Mouse (Mus musculus) thymus, postnatal 4 days (tissue): ENCODE results near the gene Lpcat1.

Experiments used
- DNase-seq: peaks from one replicate; pipeline ENCODE4 v3.0.0; 2021

The Lpcat1 gene

GRCm38 (mm10) chr13:73446943-73447342 lies 20.1 kb upstream of the Lpcat1 start:
- no peak for DNase-seq

DNA sequence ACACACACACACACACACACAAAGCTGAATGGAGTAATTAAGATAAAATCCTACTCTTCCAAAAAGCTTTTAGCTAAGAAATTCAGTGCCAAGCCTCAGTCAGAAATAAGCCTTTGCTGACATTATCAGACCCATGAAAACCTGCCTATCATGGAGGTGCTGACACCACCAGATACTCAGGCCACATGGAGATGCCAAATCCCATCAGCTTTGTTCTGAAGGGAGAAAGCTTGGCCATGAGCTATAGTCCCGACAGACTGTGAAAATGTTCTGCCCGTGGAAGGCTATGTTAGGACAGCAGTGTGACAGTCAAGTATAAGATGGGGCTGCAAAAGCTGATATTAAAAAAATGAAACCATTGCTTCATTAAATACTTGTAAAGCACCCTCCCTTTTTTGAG lies 19.5 kb upstream of the Lpcat1 start:
- no peak for DNase-seq

DNA sequence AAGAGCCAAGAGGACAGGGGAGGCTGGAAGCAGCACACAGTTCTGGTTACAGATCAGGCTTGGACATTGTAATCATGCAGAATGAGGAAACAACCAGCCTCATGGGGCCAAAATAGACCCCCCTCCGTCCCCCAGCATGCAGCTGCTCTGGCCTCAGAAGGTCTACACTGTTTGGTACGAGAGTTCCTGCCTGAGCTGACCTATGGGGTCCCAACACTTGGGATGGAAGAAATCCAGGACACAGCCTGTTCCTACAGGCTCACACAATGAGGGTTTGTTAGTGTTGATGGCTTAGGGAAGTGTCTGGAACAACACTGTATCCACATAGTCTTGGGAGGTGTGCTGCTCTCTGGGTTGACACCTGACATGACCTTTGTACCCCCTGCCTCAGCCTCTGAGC lies 18.8 kb upstream of the Lpcat1 start:
- no peak for DNase-seq

GRCm38 (mm10) chr13:73448723-73449122 lies 18.3 kb upstream of the Lpcat1 start:
- DNase-seq = no peak

- DNase-seq = no peak
Measured at GRCm38 (mm10) chr13:73453503-73454217, 13.3 kb upstream of the Lpcat1 start.

DNA sequence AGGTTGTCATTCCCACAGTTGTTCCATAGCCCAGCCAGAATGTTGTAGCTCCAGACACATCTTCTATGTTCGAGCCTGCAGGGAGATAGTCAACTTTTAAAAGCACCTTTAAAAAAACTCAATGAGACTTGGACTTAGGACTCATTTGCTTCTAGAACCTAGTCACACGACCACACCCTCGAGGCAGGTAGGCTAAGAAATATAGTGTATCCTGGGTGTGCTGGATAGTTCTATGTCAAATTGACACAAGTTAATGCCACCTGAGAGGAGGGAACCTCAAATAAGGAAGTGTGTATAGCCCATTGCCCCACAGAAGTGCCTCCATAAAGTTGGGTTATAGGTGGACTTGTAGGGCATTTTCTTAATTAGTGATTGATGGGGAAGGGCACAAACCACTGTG lies 11.7 kb upstream of the Lpcat1 start:
- no peak for DNase-seq

DNA sequence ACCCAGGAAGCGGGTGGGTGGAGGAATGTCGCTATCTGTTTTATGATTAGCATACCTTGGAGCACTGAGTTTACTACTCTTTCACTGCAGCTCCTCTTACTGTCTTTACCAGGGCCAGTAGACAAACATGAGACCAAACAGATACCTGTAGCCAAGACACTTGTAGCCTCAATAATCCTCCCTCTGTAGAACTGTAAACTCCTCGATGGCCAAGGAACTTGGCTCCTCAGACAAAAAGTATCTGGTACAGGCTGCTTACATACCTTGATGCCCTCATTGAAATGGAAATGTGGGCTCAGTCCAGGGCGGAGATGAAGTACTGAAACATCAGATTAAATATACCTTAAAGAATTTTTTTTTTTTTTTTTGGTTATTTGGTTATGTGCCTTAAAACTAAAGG lies 9.7 kb upstream of the Lpcat1 start:
- DNase-seq = no peak

GRCm38 (mm10) chr13:73457741-73458140 lies 9.3 kb upstream of the Lpcat1 start:
- DNase-seq = no peak

DNA sequence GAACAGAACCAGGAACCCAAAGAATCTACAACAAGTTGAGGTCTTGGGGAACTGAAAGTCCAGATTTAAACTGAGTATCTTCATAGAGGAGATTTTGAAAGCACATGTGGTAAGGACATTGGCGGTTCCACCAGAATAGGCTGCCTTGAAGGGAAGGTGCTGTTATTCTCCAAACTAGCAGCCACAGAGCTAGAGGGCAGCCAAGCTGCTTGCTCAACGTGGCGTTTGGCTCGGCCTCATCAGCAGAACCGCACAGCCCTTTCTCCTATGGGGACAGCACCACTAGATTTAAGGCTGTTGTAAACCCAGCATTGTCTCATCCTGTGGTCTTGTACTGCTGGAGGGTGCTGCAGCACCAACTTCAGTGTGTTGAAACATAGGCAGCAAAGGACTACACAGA lies 8.3 kb upstream of the Lpcat1 start:
- DNase-seq = no peak

DNA sequence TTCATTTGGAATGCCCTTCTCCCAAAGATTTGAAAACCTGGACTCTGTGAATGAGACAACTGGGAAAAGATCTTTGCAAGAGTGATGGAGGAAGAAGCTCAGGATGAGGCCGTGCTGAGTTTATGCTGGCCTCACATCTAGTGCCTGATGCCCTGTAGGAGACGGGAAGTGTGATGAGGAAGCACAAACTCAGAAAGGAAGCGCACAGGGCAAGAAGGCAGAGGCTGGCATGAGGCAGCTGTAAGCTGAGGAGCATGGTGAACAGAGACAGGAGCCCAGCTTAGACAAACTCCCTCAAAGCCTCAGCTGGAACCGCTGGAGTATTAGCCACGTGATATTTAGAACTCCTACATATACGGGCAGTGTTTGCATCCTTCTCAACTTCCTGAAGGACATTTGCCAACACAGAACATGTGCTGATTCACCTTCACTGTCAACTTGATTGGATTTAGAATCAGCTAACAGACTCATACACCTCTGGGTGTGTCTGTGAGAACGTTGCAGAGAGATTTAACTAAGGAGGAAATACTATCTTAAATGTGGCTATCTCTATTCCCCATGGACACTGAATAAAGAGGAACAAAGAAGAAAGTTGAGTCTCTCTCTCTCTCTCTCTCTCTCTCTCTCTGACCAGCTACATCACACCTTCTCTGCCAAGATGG lies 7.7 kb upstream of the Lpcat1 start:
- DNase-seq = no peak

DNA sequence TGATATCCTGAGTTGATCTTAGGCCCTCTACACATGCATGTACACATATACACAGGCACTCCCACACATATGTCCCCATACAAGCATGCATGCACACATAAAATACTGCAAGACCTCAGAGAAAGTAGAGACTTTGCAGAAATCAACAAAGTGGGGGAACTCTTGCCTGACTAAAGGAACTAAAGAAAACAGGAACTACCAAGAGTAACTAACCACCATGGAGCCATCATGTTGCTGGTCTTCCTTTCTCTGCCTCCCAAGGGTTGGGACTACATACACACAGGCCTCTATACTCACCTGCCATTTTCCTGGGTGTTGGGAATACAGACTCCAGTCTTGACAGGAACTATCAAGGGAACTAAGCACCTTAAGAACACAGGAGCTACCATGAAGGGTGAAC lies 5.4 kb upstream of the Lpcat1 start:
- DNase-seq = no peak

DNA sequence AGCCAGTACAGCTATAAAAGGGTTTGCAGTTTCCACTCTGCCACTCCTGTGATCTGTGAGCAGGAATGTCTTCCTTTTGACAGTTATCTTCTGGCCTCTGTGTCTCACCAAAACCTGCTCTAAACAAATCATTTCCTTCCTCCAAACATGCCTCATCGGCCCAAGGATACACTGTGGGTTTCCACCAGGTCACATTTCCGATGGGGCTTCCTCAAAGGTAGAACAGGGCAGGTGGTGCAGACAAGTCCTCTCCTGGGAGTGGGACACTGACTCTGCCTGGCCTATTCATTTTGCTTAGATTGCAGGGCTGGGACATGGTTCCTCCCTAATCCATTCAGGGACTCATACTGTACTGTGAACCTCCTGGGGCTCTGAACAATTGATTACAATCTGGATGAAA lies 1.8 kb upstream of the Lpcat1 start:
- DNase-seq = no peak

GRCm38 (mm10) chr13:73466411-73466810 lies 586 bp upstream of the Lpcat1 start:
- DNase-seq = no peak

GRCm38 (mm10) chr13:73467421-73468237 lies 632 bp downstream of the Lpcat1 start:
- peak; percentile 74 for DNase-seq

DNA sequence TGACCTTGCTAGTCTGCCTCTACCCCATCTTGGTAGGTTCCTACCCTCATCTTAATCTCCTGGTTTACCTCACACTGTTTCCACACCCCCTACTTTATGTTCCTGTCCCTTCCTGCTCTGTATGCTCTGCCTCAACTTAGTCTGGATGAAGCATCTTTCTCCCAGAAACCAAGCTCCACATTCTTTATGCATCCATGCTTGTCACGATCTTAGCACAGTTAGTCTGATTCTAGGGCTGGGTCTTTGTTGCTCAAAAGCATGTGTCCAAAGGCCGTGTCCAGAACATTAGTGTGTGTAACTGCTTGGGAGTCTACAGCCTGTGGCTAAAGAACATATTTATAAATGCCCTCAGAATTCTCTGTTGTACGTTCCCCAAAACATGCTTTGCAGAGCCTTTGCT lies 1.8 kb downstream of the Lpcat1 start:
- no peak for DNase-seq

GRCm38 (mm10) chr13:73469257-73469967 lies 2.4 kb downstream of the Lpcat1 start:
- peak; percentile 33 for DNase-seq

- no peak for DNase-seq
Measured at GRCm38 (mm10) chr13:73472481-73472880, 5.5 kb downstream of the Lpcat1 start.

- DNase-seq = no peak
Measured at GRCm38 (mm10) chr13:73473746-73474145, 6.7 kb downstream of the Lpcat1 start.

DNA sequence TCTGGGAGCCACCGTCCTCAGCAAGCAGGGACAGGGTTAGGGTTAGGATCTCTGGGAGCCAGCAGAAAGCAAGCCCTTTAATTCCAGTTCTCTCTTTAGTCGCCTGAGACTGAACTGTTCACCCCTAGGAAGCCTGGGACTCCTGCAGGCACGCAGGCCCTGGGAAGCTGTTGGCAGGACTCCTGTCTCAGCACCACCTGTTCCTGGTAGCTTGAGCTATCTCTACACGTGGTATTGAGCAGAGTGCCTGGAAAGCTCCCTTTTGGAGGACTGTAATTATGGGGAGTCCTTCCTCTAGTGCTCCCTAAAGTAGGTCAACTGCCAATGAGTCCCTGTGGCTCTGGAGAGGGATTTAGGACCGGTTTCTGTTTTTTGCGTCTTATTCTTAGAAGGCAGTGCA lies 7.2 kb downstream of the Lpcat1 start:
- no peak for DNase-seq

- no peak for DNase-seq
Measured at GRCm38 (mm10) chr13:73475058-73475980, 8.3 kb downstream of the Lpcat1 start.

- no peak for DNase-seq
Measured at GRCm38 (mm10) chr13:73476259-73476658, 9.3 kb downstream of the Lpcat1 start.

DNA sequence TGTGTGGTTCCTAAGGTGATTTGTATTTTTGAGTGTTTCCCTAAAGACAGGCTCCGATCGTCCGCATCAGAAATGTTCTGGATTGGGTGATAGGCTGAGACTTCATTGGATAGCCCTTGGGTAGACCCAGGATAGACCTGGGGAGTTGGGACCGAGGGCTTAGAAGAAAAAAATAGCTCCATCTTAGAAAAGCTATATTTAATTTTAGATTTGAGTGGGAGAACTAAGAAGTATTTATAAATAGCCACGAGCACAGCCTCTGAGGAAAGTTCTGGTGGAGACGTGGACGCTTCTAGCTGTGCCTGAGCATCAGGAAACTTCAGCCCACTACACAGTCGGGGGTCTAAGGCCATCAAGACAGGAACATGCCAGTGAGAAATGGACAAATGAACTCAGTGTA lies 9.8 kb downstream of the Lpcat1 start:
- no peak for DNase-seq
